Mouse (Mus musculus) liver, embryonic 12.5 days (tissue): ENCODE data around the gene Efna2. TPM values are rescaled to one million over a fixed set of nuclear protein-coding genes. Genes with fewer than 3 reads are reported as not detected.

Experiments
- ATAC-seq: fragments of 200-750 bp; cut with Nextera tagmentation; 2 replicates; pipeline ENCODE4 v1.8.0; 2017; ENCODE audit warnings: moderate number of reproducible peaks, mild to moderate bottlenecking, moderate library complexity
- H3K27ac ChIP-seq: fragments of 300-500 bp; sonication (generic); 2 replicates; pipeline ENCODE4 v1.5.1; 2016; ENCODE audit warnings: mild to moderate bottlenecking
- H3K27me3 ChIP-seq: fragments of 300-500 bp; sonication (generic); replicated peaks from 2 replicates; pipeline ENCODE4 v1.6.1; 2016; ENCODE audit warnings: mild to moderate bottlenecking, moderate library complexity
- H3K36me3 ChIP-seq: fragments of 300-500 bp; sonication (generic); 2 replicates; pipeline ENCODE4 v1.6.1; 2016; ENCODE audit warnings: mild to moderate bottlenecking, moderate library complexity
- H3K4me1 ChIP-seq: fragments of 300-500 bp; sonication (generic); 2 replicates; pipeline ENCODE4 v1.6.1; 2016
- H3K4me2 ChIP-seq: fragments of 300-500 bp; sonication (generic); 2 replicates; pipeline ENCODE4 v1.6.1; 2016; ENCODE audit warnings: mild to moderate bottlenecking, moderate library complexity
- H3K4me3 ChIP-seq: fragments of 300-500 bp; sonication (generic); 2 replicates; pipeline ENCODE4 v1.5.1; 2016; ENCODE audit warnings: mild to moderate bottlenecking, moderate library complexity
- H3K9ac ChIP-seq: fragments of 300-500 bp; sonication (generic); 2 replicates; pipeline ENCODE4 v1.6.1; 2016; ENCODE audit warnings: mild to moderate bottlenecking, moderate library complexity
- H3K9me3 ChIP-seq: fragments of 300-500 bp; sonication (generic); replicated peaks from 2 replicates; pipeline ENCODE4 v1.6.1; 2016; ENCODE audit warnings: mild to moderate bottlenecking, moderate library complexity
- WGBS: fragments of 180-500 bp; shearing (Covaris S2); methylation state at CpG from one replicate; pipeline ENCODE4 v1.1.7; 2016; ENCODE audit not compliant: insufficient replicate concordance; 5-methylcytosine and 5-hydroxymethylcytosine counted together
- polyA plus RNA-seq: library from polyadenylated mRNA; unstranded; fragments of >200 nt; fragmentation: Nextera tagmentation; extraction: Ambion mirVana; gene quantifications from 2 replicates; pipeline ENCODE4 v1.2.1, GENCODE M21; 2016

Efna2 gene
- polyA plus RNA-seq, 1 experiment from 2014 or later: 3.1 TPM

DNA sequence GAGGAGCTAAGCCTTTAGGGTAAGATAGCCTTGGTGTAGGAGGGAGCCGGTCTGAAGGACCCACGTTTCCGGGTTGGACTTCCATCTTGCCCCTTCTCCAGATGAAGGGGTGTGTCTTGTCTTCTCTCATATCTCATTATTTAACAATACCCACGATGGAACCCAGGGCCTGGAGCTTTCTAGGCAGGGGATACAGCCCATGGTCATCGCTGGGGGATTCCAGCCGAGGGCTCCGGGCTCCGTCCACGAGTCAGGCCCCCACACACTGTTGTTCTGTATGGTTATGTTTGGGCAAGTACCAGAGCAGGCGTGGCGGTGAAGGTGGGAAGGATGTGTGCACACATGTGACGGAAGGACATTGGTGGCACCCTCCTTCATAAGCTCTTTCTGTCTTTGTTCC, 35.1 kb upstream of the Efna2 start:
- ATAC-seq: no peak
- Histone ChIP-seq H3K27me3 (peaks cover 9% of the 10 kb centered on the region), H3K36me3 (peaks cover 38% of the 10 kb centered on the region), H3K9ac (0 out of 2 replicates have a peak overlapping the region, but pooled peaks have one; percentile 91), H3K4me2 (no peak overlapping the region), H3K9me3 (no peaks in the 10 kb centered on the region), H3K4me1 (peaks cover 84% of the 10 kb centered on the region), H3K4me3 (no peak overlapping the region), H3K27ac (peak overlapping the region; percentile 57; the same call in 1 of the 2 replicates)
- 90% methylated on average over 12 of the region's 12 CpGs for WGBS

DNA sequence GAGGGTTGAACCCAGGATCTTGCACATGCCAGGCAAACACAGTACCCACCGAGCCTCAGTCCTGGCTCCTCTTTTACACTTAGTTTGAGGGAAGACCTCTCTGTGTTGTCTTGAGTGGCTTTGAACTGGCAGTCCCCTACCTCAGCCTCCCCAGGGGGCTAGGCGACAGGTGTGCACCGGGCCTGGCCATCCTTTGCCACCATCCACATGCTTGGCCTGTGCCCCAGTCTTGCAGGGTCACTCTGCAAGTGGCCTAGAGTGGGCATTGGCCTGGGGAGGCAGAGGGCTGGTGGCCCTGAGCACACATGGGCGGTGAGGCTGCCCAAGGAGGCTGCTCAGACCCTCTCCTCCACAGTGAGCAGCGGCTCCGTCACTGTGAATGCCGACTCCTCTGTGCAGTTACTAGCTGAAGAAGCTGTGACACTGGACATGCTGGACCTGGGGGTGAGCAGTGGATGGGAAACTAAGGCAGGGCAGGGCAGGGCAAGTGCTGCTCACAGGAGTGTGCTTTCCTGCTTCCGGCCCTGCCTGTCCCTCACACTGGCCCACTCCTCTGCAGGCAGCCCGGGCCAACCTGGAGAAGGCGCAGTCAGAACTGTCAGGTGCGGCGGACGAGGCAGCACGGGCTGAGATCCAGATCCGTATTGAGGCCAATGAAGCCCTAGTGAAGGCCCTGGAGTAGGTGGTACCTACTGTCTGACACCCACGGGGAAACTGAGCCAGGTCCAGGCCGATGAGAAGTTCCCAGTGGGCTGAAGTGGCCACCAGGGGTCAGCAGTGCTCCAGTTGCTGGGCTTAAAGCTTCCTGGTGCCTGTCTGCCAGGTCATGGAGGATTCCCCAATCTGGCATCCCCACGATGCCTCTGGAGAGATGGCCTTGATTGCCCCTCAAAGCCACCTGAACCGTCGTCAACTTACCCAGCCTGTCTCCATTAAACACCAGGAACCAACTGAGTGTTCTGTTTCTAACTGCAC, 34.1 kb upstream of the Efna2 start:
- Histone ChIP-seq H3K9ac (peak overlapping the region; percentile 91), H3K9me3 (no peaks in the 10 kb centered on the region), H3K4me1 (peaks cover 81% of the 10 kb centered on the region), H3K27ac (peak overlapping the region; percentile 98), H3K27me3 (no peaks in the 10 kb centered on the region; the same call in 1 of the 2 replicates), H3K4me2 (peak overlapping the region; percentile 98), H3K4me3 (peak overlapping the region; percentile 5; the same call in 1 of the 2 replicates), H3K36me3 (peaks cover 43% of the 10 kb centered on the region)
- WGBS: 78% methylated on average over 20 of the region's 20 CpGs
- no peak for ATAC-seq

DNA sequence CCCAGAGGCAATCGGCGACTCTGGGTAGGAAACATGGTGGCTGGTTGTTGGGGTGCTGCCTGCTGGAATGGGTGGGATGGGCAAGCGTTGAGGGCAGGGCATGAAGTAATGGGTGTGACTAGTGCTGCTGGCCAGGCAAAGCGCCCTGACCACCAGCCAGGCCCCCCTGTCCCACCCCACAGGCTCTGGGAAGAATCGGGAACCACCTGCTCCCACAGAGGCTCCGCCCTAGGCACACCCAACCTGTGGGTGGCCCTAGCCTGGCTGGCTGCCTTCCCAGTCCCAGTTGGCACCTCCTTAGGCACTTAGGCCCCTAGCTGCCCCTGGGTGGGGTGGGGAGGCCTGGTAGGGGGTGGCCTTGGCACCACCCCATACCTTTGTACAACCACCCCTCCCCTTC, 33.4 kb upstream of the Efna2 start:
- Histone ChIP-seq H3K27ac (peak overlapping the region; percentile 98), H3K4me1 (peaks cover 81% of the 10 kb centered on the region), H3K9ac (peak overlapping the region; percentile 91), H3K27me3 (no peaks in the 10 kb centered on the region), H3K9me3 (no peaks in the 10 kb centered on the region), H3K36me3 (peaks cover 50% of the 10 kb centered on the region), H3K4me2 (peak overlapping the region; percentile 98), H3K4me3 (peak overlapping the region; percentile 5; the same call in 1 of the 2 replicates)
- WGBS: 68% methylated on average over 6 of the region's 6 CpGs
- no peak for ATAC-seq

DNA sequence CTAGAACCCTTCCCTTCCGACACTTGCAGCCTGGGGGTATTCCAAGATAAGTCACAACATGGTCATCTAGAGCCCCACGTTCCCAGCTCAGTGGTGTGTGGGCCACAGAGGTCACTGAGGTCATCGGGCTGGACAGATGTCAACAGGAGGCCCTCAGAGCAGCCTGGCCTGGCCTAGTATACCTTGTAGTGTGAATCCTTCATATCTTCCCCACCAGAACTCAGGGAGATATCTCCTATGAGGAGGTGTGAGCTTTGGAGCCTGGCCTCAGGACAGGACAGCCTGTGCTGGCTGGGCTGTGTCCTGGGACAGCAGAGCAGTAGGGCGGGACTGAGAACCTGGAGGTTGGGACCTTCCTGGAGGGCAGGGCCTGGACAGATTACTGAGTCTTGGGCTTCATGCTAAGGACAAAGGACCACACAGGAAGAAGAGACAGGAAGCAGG, 32.7 kb upstream of the Efna2 start:
- no peak for ATAC-seq
- H3K27ac ChIP-seq: peak overlapping the region; percentile 98
- no peaks in the 10 kb centered on the region for H3K9me3 ChIP-seq
- H3K9ac ChIP-seq: peak overlapping the region; percentile 91
- H3K4me3 ChIP-seq: 0 out of 2 replicates have a peak overlapping the region, but pooled peaks have one; percentile 85
- peaks cover 57% of the 10 kb centered on the region for H3K36me3 ChIP-seq
- H3K4me2 ChIP-seq: peak overlapping the region; percentile 98
- WGBS: 61% methylated on average over 4 of the region's 4 CpGs
- H3K27me3 ChIP-seq: no peaks in the 10 kb centered on the region
- H3K4me1 ChIP-seq: peaks cover 82% of the 10 kb centered on the region

DNA sequence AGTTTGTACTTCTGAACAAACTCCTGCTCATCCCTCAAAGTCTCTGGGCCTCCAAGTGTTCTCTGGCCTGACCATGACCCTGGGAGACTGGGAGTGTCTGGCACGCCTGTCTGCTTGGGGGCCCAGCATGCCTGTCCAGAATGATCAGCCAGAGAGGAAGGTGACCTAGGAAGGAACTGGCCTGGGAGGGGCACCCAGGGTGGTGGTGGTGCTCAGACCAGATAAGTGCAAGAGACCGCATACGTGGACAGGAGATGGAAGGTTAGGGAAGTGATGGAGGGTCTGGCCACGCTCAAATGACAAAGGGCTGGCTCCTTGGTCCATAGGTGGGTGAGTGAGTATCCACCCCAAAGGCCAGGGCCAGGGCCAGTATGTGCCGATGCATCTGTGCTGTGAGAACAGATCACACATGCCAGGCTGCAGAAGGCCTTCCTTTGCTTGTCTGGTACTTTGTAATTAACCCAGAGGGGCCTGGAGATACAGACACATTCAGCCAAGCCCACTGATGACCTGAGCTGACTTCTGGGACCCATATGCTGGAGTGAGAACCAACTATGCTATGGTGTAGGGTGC, 32.0 kb upstream of the Efna2 start:
- Histone ChIP-seq H3K4me3 (peak overlapping the region; percentile 85), H3K27me3 (no peaks in the 10 kb centered on the region), H3K4me2 (peak overlapping the region; percentile 98), H3K9me3 (no peaks in the 10 kb centered on the region), H3K4me1 (peaks cover 85% of the 10 kb centered on the region), H3K27ac (peak overlapping the region; percentile 98), H3K36me3 (peaks cover 64% of the 10 kb centered on the region), H3K9ac (peak overlapping the region; percentile 91)
- 23% methylated on average over 5 of the region's 5 CpGs for WGBS
- ATAC-seq: no peak

DNA sequence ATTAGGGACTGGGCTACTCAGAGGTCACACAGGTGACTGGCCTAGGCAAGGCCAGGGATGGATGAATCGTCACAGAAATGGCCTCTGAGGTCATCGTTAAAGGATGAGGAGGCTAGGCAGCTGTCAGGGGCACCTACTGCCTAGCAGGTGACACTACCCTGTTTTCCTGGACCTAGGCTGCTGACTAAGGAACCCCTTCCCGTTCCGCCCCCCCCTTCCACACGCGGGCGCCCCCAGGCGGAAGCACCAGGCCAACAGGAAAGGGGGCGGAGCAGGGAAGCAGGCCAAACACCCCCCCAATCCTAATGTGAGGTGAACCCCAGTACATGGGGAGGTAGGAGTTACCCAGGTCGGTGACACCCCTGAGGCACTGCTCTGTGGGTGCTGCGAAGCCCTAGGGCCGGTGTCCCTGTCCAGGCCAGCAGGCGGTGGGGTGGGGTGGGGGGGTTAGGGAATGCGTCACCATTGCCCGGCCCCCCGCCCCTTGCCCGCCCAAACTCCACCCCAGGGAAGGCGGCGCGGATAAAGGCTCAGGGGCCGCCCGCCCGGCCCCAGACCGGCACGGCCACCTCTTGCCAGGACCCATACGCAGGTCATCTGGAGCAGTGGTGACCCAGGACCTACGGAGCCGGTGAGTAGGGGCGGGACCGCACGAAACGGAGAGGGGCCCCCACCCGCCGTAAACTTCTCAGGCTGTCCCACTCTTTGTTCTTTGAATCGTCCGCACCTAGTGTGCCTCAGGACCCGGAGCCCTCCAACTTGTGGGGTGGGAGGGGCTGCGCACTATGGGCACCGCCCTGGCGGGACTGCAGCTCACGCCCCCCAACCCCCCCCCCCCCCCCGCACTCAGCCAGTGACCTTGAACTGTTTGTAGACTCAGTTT, 31.3 kb upstream of the Efna2 start, which contains the start of gene Midn:
Midn (plus strand) TSS at position 554 of the 883 bp plus-strand sequence.
- Histone ChIP-seq H3K4me3 (peak within 1 kb of the TSS; percentile 85), H3K27ac (peak within 1 kb of the TSS; percentile 98), H3K27me3 (no peaks in the 10 kb centered on the region), H3K4me1 (peaks cover 87% of the 10 kb centered on the region), H3K9ac (peak within 1 kb of the TSS; percentile 91), H3K4me2 (peak within 1 kb of the TSS; percentile 98), H3K9me3 (no peaks in the 10 kb centered on the region), H3K36me3 (peaks cover 71% of the 10 kb centered on the region)
- 1% methylated on average over 39 of the region's 42 CpGs for WGBS
- ATAC-seq: peak; percentile 42

DNA sequence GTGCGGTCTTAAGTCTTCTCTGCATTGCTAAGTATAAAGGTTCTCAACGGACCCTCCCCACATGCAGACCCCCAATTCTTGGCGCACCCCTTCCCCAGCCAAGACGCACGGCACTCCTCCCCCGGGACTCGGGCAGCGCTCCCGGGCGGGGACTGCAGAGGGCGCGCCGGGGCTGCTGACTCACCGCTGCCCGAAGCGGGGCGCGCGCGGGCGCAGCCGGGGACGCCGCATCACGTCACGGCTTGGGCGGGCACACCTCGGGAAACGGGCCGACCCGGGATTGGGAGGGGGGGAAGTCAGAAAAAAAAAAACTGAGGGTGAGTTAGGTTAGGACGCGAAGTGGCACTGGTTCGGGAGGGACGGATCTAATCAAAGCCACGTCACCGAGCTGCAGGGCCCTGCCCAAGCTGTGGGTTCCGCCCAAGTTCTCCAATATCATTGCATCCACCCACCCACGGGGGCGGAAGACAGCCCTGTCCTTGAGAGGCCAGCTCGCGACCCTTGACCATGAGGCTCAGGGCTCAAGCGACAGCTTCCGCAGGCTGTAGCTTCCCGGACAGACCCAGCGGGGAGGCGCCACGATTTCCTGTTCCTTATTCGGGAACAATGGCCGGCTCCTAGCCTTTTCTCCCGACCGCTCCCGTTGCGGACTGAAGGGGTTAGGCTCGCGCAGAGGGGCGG, 30.5 kb upstream of the Efna2 start:
- H3K27ac ChIP-seq: peak overlapping the region; percentile 98
- peak; percentile 62 for ATAC-seq
- peak overlapping the region; percentile 85 for H3K4me3 ChIP-seq
- peak overlapping the region; percentile 91 for H3K9ac ChIP-seq
- H3K4me2 ChIP-seq: peak overlapping the region; percentile 98
- H3K36me3 ChIP-seq: peaks cover 73% of the 10 kb centered on the region
- no peaks in the 10 kb centered on the region for H3K27me3 ChIP-seq
- under 1% methylated on average over 51 of the region's 57 CpGs for WGBS
- no peaks in the 10 kb centered on the region for H3K9me3 ChIP-seq
- H3K4me1 ChIP-seq: peaks cover 87% of the 10 kb centered on the region

DNA sequence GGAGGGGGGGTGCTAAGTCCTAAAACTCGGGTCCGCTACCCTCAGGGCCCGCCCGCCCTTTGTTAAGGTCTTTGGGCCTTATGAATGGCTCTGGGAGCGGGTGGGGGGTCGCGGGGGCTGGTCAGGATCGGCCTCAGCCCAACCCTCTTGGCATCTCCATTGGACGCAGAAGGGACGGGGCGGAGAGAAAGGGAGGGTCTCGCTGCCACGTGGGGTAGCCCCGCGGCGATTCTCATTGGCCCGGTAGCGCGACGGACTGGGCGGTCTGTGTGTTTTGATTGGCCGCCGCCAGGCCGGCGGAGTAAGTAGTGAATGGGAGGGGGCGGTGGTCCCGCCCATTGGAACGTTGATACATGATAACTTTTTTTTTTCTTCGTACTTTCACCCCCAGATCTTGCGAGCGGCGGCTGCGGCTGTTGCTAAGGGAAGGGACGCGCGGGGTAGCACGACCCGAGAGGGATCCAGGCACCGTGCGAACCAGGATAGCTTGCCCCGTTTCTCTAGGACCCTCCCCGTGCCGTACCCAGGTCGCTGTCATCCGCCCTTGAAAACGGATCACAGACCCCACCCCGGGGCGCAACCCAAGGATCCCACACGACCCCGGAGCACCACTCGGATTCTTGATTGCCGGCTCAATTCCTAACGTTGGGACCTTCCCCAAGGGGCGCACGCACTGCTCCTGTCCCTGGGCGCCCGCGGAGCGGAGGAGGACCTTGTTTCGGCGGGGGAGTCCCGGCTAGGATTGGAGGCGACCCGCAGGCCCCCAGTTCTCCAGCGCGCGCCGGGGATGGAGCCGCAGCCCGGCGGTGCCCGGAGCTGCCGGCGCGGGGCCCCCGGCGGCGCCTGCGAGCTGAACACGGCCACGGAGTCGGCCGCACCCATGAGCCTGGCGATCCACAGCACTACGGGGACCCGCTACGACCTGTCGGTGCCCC, 29.7 kb upstream of the Efna2 start:
- Histone ChIP-seq H3K4me2 (peak overlapping the region; percentile 98), H3K27ac (peak overlapping the region; percentile 98), H3K27me3 (no peaks in the 10 kb centered on the region), H3K4me3 (peak overlapping the region; percentile 85), H3K9me3 (no peaks in the 10 kb centered on the region), H3K36me3 (peaks cover 73% of the 10 kb centered on the region), H3K4me1 (peaks cover 87% of the 10 kb centered on the region), H3K9ac (peak overlapping the region; percentile 91)
- peak; percentile 75 for ATAC-seq
- under 1% methylated on average over 88 of the region's 88 CpGs for WGBS

DNA sequence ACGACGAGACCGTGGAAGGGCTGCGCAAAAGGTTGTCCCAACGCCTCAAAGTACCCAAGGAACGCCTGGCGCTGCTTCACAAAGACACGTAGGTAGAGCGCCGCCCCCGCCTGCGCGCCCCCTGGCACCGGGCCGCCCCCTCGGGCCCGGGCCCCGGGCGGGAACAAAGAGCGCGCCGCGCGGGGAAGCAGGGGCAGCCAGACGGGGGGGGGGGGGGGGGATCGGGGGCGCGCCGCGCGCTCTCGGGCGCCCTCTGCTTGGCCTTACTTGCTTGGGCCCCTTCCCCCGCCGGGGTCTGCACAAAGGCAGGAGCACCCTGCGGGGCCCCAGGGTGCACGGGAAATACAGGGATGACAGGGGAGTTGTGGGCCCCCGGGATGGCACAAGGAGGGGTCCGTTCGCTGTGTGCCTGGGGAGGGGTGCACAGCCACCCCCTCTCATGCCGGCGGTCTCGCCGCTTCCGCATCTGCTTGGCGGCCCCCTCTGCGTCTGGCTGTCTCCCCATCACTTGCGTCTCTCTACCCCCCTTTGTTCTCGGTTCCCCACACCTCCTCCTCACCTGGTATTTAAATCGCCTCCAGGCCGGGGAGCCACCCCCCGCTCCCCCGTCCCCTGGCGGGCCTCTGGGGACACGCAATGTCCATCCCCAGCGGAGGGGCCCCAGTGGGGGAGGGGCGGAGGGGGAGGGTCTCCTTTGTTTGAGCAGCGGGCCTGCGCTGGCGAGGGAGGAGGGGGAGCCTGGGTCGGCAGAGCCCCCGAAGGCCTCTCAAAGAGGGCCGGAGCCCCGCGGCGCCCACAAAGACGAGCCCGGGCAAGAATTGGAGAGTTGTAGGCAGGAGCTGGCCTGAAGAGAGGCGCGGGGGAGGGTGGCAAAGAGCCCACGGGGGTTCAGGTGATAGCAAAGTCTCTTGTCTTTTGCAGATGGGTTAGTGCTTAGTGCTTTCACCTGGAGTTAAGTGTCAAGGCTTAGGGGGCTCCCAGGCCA, 28.8 kb upstream of the Efna2 start:
- no peak for ATAC-seq
- H3K9me3 ChIP-seq: no peaks in the 10 kb centered on the region
- peak overlapping the region; percentile 98 for H3K27ac ChIP-seq
- H3K4me2 ChIP-seq: peak overlapping the region; percentile 98
- H3K9ac ChIP-seq: peak overlapping the region; percentile 91
- under 1% methylated on average over 61 of the region's 71 CpGs for WGBS
- peak overlapping the region; percentile 85 for H3K4me3 ChIP-seq
- H3K27me3 ChIP-seq: no peaks in the 10 kb centered on the region
- H3K4me1 ChIP-seq: peaks cover 87% of the 10 kb centered on the region
- H3K36me3 ChIP-seq: peaks cover 73% of the 10 kb centered on the region
